Mouse (Mus musculus) cerebral cortex, adult 2 months (tissue): ENCODE data around the gene Rab23.

Experiments used
- WGBS: fragments of 180-500 bp; shearing (Covaris S2); methylation state at CpG from one replicate; pipeline ENCODE4 v1.1.7; 2018; 5-methylcytosine and 5-hydroxymethylcytosine counted together

Gene Rab23

DNA sequence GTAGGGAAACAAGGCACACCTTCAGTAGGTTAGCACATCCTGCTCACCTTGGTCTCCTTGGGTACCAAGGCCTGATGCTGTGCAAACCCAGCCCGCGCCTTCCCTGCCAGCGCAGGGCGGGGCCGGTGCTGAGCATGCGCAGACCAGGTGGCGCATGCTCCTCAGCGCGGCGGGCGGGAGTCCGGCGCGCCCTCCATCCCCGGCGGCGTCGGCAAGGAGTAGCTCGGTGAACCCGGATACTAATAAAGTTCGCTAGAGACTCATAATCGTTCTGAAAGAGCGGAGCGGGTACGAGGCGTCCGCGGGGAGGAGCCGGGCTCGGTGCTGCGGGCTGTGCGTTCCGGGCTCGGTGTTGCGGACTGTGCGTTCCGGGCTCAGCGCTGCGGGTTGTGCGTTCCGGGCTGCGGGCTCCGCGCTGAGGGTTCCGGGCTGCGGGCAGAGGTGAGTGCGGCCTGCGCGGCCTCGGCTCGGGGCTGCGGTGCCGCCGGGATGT, at the start of gene Rab23:
Rab23 (plus strand) TSS at position 155 of the 493 bp plus-strand sequence.
- under 1% methylated on average over 54 of the region's 54 CpGs for WGBS

- under 1% methylated on average over 37 of the region's 37 CpGs for WGBS
Observed at GRCm38 (mm10) chr1:33670164-33670616, 49.5 kb upstream of the Rab23 start.

GRCm38 (mm10) chr1:33671441-33671840, 48.2 kb upstream of the Rab23 start:
- WGBS = 47% methylated on average over 5 of the region's 5 CpGs

DNA sequence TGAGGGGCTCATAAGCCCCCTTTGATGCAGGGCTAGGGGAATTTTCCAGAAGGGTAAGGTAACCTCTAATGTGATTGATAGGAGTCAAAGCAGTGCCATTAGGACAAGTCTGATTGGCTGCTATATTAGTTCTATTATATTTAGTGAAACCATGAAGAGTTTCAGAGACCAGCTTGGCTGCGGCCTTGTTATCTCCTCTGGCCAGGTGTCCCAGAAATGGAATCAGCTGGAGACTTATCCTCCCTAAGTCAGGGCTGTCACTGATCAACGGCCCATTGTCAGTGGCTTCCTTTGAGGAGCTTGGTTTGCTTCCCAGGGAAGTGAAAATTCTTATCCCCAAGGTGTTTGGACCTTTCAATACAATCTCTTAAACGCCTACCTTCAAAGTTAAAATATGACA, 47.6 kb upstream of the Rab23 start:
- WGBS = 68% methylated on average over 3 of the region's 3 CpGs

GRCm38 (mm10) chr1:33672514-33672913, 47.2 kb upstream of the Rab23 start:
- WGBS = 31% methylated on average over 3 of the region's 3 CpGs

- 63% methylated on average over 17 of the region's 17 CpGs for WGBS
Observed at GRCm38 (mm10) chr1:33673158-33673960, 46.3 kb upstream of the Rab23 start.

DNA sequence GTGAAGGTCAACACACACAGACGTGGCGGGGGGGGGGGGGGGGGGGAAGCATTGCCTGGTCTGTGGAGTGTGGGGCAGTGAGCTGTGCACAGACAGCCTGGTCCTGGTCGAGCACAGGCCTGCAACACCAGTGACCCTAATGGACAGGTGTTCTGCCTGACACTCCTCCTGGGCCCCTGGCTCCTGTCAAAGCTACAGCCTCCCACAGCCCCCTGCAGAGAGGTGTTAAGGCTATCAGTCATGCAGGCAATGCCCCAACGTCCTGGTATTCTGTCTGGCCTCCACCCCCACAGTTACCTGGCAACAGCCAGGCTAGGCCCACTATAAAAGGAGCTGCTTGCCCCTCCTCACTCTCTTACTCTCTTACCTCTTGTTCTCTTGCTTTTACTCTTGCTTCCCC, 39.3 kb upstream of the Rab23 start:
- 65% methylated on average over 4 of the region's 4 CpGs for WGBS

- WGBS = 94% methylated on average over 7 of the region's 7 CpGs
Observed at GRCm38 (mm10) chr1:33680890-33681289, 38.8 kb upstream of the Rab23 start.

DNA sequence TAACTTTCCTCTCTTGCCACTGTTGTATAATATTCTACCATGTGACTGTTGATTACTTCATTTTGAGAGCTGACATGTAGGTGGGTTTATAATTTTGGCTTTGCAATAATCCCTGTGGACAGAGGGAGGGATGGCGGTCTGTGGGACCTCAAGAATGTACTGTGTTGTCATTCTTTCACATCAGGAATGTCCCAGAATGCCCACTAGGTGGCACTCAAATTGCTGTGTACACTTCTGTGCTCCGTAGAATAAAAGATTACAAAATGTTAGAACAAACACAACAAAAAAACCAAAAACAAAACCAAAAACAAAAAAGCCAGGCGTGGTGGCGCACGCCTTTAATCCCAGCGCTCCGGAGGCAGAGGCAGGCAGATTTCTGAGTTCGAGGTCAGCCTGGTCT, 35.2 kb upstream of the Rab23 start:
- WGBS = 65% methylated on average over 8 of the region's 8 CpGs

DNA sequence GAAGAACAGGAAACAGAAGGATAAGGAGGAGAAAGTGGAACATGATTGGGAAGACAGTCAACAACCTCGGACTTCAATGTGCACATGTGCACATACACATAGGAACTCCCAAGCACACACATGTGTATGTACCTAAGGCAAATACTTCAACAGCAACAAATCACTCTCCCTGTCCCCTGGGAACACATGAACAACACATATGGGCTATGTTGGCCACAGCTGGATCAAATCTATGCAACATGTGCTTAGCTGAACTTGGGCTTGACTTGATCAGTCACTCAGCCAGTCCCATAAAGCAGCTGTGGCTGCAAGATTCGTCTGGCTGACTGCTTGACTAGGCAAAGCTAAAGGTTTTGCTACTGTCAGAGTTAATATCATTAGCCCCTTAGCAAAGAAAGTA, 30.9 kb upstream of the Rab23 start:
- WGBS = 77% methylated on average over 2 of the region's 2 CpGs

DNA sequence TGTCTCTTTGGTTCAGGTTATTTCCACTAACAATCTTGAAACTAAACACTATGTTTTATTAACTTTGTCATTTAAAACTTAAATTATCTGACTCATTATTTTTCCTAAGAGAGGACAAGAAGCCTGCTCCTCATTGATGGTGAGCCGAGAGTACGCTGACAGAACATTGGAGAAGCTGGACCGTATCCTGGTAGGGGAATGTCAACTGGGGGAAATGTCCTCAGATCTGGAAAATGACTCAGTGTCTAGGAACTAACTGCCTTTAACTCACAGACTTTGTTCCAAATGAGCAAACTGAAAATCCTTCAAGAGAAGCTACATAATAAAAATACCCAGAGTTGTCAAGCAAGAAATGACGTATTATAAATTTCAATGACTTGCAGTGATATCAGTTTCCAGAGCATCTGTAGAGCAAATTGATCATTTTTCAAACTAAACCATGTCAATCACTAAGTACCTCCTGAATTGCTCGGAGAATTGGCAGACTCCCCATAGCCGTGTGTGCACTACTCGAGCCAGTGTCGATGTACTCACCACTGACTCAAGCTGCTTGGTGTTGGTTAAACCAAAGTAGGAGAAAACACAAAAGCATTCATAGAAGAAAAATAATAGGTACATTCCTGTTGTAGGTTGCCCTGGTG, 30.1 kb upstream of the Rab23 start:
- WGBS = 64% methylated on average over 8 of the region's 8 CpGs

GRCm38 (mm10) chr1:33690087-33690448, 29.6 kb upstream of the Rab23 start:
- 48% methylated on average over 4 of the region's 4 CpGs for WGBS

DNA sequence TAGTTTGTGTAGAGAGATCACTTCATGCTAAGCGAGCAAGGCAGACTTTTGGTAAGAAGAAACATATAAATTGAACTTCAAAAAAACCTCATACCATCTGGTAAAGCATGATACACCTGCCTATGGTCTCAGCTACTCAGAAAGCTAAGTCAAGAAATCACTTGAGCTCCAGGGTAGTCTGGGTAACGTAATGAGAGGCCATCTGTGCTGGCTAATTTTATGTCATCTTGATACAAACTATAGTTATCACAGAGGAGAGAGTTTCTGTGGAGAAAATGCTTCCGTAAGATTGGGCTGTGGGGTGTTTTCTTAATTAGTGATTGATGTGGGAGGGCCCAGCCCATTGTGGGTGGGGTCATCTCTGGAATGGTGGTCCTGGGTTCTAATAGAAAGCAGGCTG, 25.8 kb upstream of the Rab23 start:
- 59% methylated on average over 3 of the region's 3 CpGs for WGBS

DNA sequence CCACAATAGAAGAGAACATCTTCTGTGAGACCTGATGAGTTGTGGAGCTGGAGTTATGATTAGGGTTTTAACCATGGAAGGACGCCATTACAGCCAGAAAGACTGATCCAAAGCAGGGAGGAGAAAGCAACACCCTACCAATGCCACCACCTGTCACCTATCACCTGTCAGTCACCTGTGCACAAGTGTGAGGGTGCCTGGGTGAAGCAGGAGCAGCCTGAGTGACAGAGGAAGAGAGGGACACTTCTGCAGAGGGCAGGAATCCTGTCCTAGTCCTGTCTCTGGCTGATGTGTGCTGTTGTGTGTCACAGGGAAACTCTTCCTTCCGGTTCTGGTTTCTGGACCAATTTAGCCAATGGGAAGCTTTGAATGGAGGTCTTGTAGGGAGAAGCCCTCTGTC, 23.7 kb upstream of the Rab23 start:
- 86% methylated on average over 2 of the region's 2 CpGs for WGBS

DNA sequence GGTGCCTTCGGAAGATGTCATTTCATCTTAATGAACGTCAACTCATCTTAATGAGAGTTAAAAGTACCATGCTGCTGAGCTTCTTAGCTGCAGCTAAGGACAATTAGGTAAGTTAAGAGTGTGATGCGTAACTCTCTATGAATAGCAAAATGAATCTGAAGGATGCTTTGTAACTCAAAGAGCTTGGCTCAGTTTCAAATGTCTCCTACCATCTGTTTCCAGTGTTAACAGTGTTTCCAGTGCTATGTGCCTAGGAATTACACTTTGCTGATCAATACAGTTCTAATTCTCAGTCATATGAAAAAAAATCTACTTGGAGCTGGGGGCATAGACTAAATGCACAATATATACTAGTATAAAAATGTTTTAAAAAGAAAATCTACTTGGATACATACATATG, 18.4 kb upstream of the Rab23 start:
- WGBS = 52% methylated on average over 3 of the region's 3 CpGs

GRCm38 (mm10) chr1:33709615-33710014, 10.1 kb upstream of the Rab23 start:
- WGBS = 87% methylated on average over 2 of the region's 2 CpGs

GRCm38 (mm10) chr1:33712026-33712425, 7.7 kb upstream of the Rab23 start:
- WGBS = 88% methylated on average over 5 of the region's 5 CpGs

DNA sequence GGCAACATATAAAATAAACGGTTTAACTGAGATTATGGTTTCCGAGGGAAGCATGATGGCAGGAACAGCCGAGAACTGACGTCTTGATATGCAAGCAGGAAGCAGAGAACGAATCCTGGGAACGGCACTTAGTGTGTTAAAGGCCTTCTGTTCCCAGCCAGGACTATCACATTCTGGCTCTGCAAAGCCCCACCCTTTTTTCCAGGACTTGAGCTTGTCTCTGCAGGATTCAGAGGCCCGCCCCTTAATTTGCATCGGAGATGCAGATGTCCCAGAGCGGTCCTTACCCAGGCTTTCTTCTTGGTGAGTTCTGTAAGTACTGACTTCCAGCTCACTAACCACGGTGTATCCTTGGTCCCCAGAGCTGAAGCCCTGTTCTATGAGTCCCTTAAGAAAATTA, 4.9 kb upstream of the Rab23 start:
- WGBS = 18% methylated on average over 10 of the region's 10 CpGs

DNA sequence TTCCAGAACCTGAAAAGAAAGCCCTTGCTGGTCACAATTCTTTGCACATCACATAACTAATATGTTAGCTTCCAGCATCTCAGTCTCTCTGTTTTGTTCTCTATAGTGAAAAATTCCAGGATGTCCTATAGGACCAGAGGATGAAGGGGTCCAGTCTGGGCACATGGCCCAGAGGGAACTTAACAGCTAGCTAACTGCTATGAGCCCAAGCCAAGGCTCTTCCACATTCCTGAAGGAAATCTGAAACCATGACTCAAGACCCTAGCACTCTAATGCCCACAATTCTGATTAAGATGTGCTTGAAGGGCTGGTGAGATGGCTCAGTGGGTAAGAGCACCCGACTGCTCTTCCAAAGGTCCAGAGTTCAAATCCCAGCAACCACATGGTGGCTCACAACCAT, 2.1 kb upstream of the Rab23 start:
- WGBS = 100% methylated on average over 1 of the region's 1 CpGs

DNA sequence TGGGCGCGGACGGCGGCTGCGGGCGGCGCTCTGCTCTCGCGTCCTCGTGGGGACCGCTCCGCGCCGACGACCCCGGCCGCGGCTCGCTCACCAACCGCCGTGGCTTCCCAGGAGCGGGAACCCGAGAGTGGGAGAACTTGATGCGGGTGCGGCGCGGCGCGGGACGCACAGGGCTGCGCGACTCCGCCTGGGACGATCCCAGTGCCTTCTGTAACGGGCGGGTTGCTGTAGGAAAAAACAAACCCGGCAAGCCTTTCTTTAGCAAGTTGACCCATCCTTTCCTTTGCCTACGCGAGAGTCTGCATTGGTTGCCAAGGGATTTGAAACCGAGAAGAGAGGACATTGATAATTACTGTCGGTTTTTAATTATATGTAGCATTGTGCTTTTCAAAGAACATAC, 544 bp downstream of the Rab23 start:
- under 1% methylated on average over 40 of the region's 41 CpGs for WGBS

DNA sequence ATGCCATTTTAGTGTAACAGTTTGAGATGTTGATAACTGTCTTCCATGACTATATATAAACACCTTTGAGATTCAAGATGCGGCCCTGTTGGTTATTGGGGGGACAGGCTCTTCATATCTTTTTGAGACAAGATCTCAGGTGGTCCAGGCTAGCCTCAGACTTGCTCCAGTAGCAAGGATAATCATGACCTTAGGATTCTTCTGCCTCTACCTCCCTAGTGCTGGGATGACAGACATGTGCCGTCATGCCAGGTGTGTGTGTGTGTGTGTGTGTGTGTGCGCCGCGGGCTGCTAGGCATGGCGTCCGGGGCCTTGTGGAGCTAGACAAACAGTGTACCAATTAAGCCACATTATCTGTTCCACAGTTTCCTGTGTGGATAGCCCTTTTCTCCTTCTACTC, 1.3 kb downstream of the Rab23 start:
- 48% methylated on average over 7 of the region's 7 CpGs for WGBS

DNA sequence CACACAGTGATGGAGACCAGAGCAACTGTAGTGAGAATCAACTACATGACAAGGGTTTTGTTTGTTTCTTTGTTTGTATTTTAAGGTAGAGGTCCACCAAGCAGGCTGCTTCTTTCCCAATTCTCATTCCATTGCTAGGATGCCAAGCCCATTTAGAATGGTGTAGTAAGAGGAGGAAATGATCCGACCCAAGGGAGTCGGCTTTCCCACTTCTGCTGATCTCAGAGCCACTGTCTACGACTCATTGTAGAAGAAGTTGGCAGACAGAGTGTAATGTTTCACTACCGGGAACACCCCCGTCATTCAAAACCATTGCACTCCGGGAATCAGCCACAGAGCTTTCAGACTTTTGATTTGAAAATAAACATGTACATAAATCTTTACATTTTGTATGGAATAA, 4.8 kb downstream of the Rab23 start:
- WGBS = 73% methylated on average over 6 of the region's 6 CpGs

DNA sequence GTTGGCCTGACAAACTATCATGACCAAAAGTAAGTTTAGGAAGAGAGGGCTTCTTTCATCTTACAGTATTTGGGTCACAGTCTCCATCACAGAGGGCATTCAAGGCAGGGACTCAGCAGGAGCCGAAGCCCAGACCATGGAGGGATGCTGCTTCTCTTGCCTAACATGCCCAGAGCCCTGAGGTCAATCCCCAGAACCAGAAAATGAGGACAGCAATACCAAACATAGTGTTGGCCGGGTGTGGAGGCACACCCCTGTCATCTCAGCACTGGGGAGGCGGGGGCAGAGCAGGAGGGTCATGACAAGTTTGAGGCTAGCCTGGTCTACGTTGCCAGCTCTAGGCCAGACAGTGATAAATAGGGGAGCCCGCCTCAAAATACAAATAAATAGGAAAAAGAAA, 5.4 kb downstream of the Rab23 start:
- WGBS = 93% methylated on average over 5 of the region's 5 CpGs
